Mouse (Mus musculus) testis, adult 2 months (tissue): Measurements from ENCODE around the gene Ankrd13a.

Experiments used
- CTCF ChIP-seq: fragments of 200-500 bp; IDR thresholded peaks from 2 replicates; pipeline ENCODE4 v1.5.1; 2012; ENCODE audit warnings: low read depth, mild to moderate bottlenecking, inconsistent platforms, low read length, moderate library complexity; ENCODE audit not compliant: control insufficient read depth, insufficient read depth, insufficient replicate concordance
- POLR2A ChIP-seq: fragments of 200-500 bp; IDR thresholded peaks from 2 replicates; pipeline ENCODE4 v1.6.1; 2012; ENCODE audit warnings: low read depth, mild to moderate bottlenecking, inconsistent platforms, low read length, moderate library complexity; ENCODE audit not compliant: control insufficient read depth

DNA sequence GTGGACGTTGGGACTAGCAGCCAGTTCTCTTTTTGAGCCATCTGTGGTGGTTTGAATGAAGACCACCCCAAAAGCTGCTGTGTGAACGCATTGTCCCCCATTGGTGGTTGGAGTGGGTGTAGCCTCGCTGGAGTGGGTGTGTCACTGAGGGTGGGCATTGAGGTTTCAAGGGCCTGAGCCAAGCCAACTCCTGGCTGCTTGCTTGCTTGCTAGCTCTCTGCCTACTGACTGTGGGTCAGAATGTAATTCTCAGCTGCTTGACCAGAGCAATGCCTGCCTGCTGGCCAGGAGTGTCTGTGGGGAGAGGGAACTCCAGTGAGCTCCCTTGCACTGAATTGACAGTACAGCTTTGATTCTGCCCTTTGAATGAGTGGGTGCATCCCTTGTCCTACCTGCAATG is 55.3 kb downstream of the Ankrd13a start:
- TF ChIP-seq CTCF (no peak), POLR2A (no peak)
